Mouse (Mus musculus): Measurements from ENCODE around the gene Plekhh2. TPM values are rescaled to one million over a fixed set of nuclear protein-coding genes. Genes with fewer than 3 reads are reported as not detected.

The Plekhh2 gene
- polyA plus RNA-seq, 1 experiment, result 12.1 TPM

GRCm38 (mm10) chr17:84487415-84487814, 24.3 kb upstream of the Plekhh2 start:
- no peak for DNase-seq
- WGBS, result 70% methylated on average over 2 of the region's 2 CpGs
- TF ChIP-seq POLR2A (IDR thresholded peaks at IDR 0.05; ENCODE audit: borderline replicate concordance, extremely low read depth, low read depth, low read length) (no peak), CTCF (IDR thresholded peaks at IDR 0.05; ENCODE audit: insufficient read depth, low read length) (no peak)
- Histone ChIP-seq H3K4me1 (ENCODE audit: control insufficient read depth, insufficient read depth, low read length) (no peaks in the 10 kb centered on the region), H3K4me3 (replicated peaks; ENCODE audit: extremely low read depth, low read depth, low read length) (no peak overlapping the region)

- H3K4me3 ChIP-seq (replicated peaks; ENCODE audit: extremely low read depth, low read depth, low read length), result no peak overlapping the region
- TF ChIP-seq POLR2A (IDR thresholded peaks at IDR 0.05; ENCODE audit: borderline replicate concordance, extremely low read depth, low read depth, low read length) (no peak), CTCF (IDR thresholded peaks at IDR 0.05; ENCODE audit: insufficient read depth, low read length) (no peak)
- 26% methylated on average over 5 of the region's 5 CpGs for WGBS
- H3K4me1 ChIP-seq (ENCODE audit: control insufficient read depth, insufficient read depth, low read length), result no peaks in the 10 kb centered on the region
- DNase-seq, result no peak
These were observed 19.3 kb upstream of the Plekhh2 start for GRCm38 (mm10) chr17:84492255-84492880.

DNA sequence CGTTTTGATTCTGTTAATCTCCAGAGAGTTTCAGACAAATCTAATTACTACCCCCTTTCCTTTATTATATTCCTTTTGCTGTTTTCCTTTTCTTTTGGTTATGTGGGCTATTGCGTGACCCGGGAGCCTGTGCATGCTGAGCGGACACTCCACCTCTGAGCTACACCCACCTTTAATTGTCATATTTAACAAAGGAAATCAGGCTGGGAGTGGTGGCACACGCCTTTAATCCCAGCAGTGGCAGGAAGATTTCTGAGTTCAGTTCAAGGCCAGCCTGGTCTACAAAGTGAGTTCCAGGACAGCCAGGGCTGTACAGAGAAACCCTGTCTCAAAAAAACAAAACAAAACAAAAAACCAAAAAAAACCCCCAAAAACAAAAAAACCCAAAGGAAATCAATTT, 14.7 kb upstream of the Plekhh2 start:
- 83% methylated on average over 5 of the region's 5 CpGs for WGBS
- TF ChIP-seq CTCF (IDR thresholded peaks at IDR 0.05; ENCODE audit: insufficient read depth, low read length) (no peak), POLR2A (IDR thresholded peaks at IDR 0.05; ENCODE audit: borderline replicate concordance, extremely low read depth, low read depth, low read length) (no peak)
- Histone ChIP-seq H3K4me3 (replicated peaks; ENCODE audit: extremely low read depth, low read depth, low read length) (no peak overlapping the region), H3K4me1 (ENCODE audit: control insufficient read depth, insufficient read depth, low read length) (no peaks in the 10 kb centered on the region)
- no peak for DNase-seq

DNA sequence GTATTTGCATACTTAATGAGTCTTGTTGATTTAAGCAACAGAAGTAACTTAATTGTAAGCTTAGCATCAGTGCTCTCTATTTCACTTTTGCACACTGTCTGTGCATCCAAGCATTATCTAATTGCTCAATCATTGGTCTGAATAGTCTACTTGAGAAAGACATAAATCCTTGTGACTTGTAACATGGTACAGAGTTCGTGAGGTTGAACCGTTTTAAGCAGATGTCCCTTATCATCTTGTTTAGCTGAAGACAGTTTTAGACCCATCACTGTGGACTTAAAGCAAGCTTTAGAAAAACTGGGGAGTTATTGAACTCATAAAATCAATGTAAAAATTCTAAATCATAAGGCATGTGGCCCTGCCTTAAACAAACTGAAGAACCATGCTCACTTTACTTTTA, 14.1 kb upstream of the Plekhh2 start:
- 54% methylated on average over 2 of the region's 2 CpGs for WGBS
- no peak overlapping the region for H3K4me3 ChIP-seq (replicated peaks; ENCODE audit: extremely low read depth, low read depth, low read length)
- no peak for DNase-seq
- TF ChIP-seq CTCF (IDR thresholded peaks at IDR 0.05; ENCODE audit: insufficient read depth, low read length) (no peak), POLR2A (IDR thresholded peaks at IDR 0.05; ENCODE audit: borderline replicate concordance, extremely low read depth, low read depth, low read length) (no peak)
- H3K4me1 ChIP-seq (ENCODE audit: control insufficient read depth, insufficient read depth, low read length), result no peaks in the 10 kb centered on the region

GRCm38 (mm10) chr17:84497972-84498604, 13.6 kb upstream of the Plekhh2 start:
- TF ChIP-seq CTCF (IDR thresholded peaks at IDR 0.05; ENCODE audit: insufficient read depth, low read length), result no peak
- TF ChIP-seq POLR2A (IDR thresholded peaks at IDR 0.05; ENCODE audit: borderline replicate concordance, extremely low read depth, low read depth, low read length), result no peak
- DNase-seq, result no peak
- 37% methylated on average over 3 of the region's 3 CpGs for WGBS

DNA sequence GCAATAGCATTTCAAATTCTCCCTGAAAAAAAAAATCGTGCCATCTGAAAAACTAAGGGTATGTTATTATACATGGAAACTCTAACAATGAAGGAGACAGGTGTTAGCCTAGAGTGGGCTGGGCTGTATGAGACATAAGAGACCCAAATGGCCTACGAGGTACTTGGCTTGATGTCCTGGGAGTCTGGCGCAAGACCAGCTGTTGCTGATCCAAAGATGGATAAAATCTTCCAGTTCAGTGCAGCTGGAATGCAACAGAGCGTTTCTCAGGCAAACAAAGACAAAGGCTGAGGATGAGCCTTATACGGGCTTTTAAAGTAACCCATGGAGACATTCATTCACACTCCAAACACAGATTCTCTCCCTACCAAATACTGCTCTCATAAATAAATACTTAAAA, 13.1 kb upstream of the Plekhh2 start:
- 41% methylated on average over 5 of the region's 5 CpGs for WGBS
- H3K4me1 ChIP-seq (ENCODE audit: control insufficient read depth, insufficient read depth, low read length), result no peaks in the 10 kb centered on the region
- no peak overlapping the region for H3K4me3 ChIP-seq (replicated peaks; ENCODE audit: extremely low read depth, low read depth, low read length)
- TF ChIP-seq CTCF (IDR thresholded peaks at IDR 0.05; ENCODE audit: insufficient read depth, low read length) (no peak), POLR2A (IDR thresholded peaks at IDR 0.05; ENCODE audit: borderline replicate concordance, extremely low read depth, low read depth, low read length) (no peak)
- no peak for DNase-seq

More at GRCm38 (mm10) chr17:84497972-84498604, 13.6 kb upstream of the Plekhh2 start:
- Histone ChIP-seq H3K4me3 (replicated peaks; ENCODE audit: extremely low read depth, low read depth, low read length) (no peak overlapping the region), H3K4me1 (ENCODE audit: control insufficient read depth, insufficient read depth, low read length) (no peaks in the 10 kb centered on the region)

DNA sequence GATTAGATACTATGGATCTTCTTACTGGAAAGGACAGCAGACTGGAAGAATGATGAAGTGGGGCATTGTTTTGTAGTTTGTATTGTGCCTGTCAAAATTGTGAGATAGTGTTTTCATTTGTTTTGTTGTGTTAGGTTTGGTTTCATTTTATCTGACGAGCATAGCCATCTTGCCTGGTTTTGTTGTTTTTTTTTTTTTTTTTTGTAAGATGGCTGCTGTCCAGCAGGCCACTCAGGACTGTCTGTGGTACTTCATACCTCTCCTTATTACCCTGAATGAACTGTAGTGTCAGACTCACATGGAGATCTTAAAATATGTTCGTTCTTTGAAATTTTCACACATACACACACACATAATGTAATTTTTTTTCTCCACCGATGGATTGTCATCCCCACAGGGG, 9.4 kb upstream of the Plekhh2 start:
- 46% methylated on average over 3 of the region's 3 CpGs for whole genome bisulfite sequencing
- TF ChIP-seq CTCF (IDR thresholded peaks at IDR 0.05; ENCODE audit: insufficient read depth, low read length) (no peak), POLR2A (IDR thresholded peaks at IDR 0.05; ENCODE audit: borderline replicate concordance, extremely low read depth, low read depth, low read length) (no peak)
- Histone ChIP-seq H3K4me3 (replicated peaks; ENCODE audit: extremely low read depth, low read depth, low read length) (no peak overlapping the region), H3K4me1 (ENCODE audit: control insufficient read depth, insufficient read depth, low read length) (peaks cover 2% of the 10 kb centered on the region; the same call in 1 of the 2 replicates)
- DNase-seq, result no peak

DNA sequence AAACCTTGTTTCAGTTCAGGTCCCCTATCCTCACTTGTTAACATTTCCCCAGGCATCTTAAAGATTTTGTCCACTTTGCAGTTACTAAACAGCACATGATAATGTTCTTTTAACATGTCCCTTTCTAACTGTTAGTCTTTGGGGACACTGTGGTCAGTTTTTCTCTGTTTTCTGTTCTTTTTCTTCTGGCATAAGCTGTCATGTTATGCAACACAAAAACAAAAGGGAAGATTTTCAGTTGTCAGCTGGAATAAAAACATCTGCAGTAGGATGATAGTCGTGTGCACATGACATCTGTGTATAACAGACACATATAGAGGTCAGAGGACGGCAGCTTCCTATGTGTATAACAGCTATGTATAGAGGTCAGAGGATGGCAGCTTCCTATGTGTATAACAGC, 5.8 kb upstream of the Plekhh2 start:
- WGBS, result 42% methylated on average over 2 of the region's 2 CpGs
- H3K4me1 ChIP-seq (ENCODE audit: control insufficient read depth, insufficient read depth, low read length), result peaks cover 2% of the 10 kb centered on the region; the same call in 1 of the 2 replicates

DNA sequence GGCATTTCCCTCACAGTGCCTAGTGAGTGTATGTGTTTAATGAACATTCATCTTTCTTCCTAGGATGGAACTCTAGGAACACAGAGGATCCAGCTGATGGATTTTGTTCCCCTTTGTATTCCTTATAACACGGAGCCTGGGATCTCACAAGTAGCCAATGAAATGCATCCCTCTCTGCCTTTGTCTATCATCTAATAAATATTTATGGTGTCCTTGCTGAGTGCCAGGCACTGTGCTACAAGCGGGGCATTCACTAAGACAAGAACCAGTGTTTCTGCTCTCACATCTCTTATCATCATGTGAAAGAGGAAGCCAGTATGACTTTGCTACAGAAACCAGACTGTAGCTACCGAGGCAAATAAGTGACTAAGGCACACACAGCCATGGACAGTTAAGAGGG, 3.0 kb upstream of the Plekhh2 start:
- TF ChIP-seq CTCF (IDR thresholded peaks at IDR 0.05; ENCODE audit: insufficient read depth, low read length) (no peak), POLR2A (IDR thresholded peaks at IDR 0.05; ENCODE audit: borderline replicate concordance, extremely low read depth, low read depth, low read length) (no peak)
- H3K4me1 ChIP-seq (ENCODE audit: control insufficient read depth, insufficient read depth, low read length), result peaks cover 7% of the 10 kb centered on the region
- no peak overlapping the region for H3K4me3 ChIP-seq (replicated peaks; ENCODE audit: extremely low read depth, low read depth, low read length)
- 49% methylated on average over 3 of the region's 3 CpGs for WGBS
- no peak for DNase-seq

More for the DNA sequence above, 5.8 kb upstream of the Plekhh2 start:
- TF ChIP-seq CTCF (IDR thresholded peaks at IDR 0.05; ENCODE audit: insufficient read depth, low read length) (no peak), POLR2A (IDR thresholded peaks at IDR 0.05; ENCODE audit: borderline replicate concordance, extremely low read depth, low read depth, low read length) (no peak)
- no peak overlapping the region for H3K4me3 ChIP-seq (replicated peaks; ENCODE audit: extremely low read depth, low read depth, low read length)
- DNase-seq, result no peak

- DNase-seq, result no peak
- Histone ChIP-seq H3K4me1 (ENCODE audit: control insufficient read depth, insufficient read depth, low read length) (peaks cover 7% of the 10 kb centered on the region), H3K4me3 (replicated peaks; ENCODE audit: extremely low read depth, low read depth, low read length) (no peak overlapping the region)
- WGBS, result 71% methylated on average over 4 of the region's 4 CpGs
- no peak for TF ChIP-seq POLR2A (IDR thresholded peaks at IDR 0.05; ENCODE audit: borderline replicate concordance, extremely low read depth, low read depth, low read length)
- no peak for TF ChIP-seq CTCF (IDR thresholded peaks at IDR 0.05; ENCODE audit: insufficient read depth, low read length)
These were observed 2.5 kb upstream of the Plekhh2 start for GRCm38 (mm10) chr17:84509176-84509575.

Measured in lung, adult 2 months (tissue).